Mouse (Mus musculus): ENCODE results near the gene Pin4.
"Not testable (repeated sequence)": the region's sequence is repeated elsewhere in the genome, so short reads cannot be mapped to it uniquely, and the experiment has no call there.

The Pin4 gene

GRCm38 (mm10) chrX:102119042-102119864, at the start of gene Pin4:
Gene Pin4, plus strand, starts transcription at chrX:102119447.
- DNase-seq: peak; percentile 91 to 95

DNA sequence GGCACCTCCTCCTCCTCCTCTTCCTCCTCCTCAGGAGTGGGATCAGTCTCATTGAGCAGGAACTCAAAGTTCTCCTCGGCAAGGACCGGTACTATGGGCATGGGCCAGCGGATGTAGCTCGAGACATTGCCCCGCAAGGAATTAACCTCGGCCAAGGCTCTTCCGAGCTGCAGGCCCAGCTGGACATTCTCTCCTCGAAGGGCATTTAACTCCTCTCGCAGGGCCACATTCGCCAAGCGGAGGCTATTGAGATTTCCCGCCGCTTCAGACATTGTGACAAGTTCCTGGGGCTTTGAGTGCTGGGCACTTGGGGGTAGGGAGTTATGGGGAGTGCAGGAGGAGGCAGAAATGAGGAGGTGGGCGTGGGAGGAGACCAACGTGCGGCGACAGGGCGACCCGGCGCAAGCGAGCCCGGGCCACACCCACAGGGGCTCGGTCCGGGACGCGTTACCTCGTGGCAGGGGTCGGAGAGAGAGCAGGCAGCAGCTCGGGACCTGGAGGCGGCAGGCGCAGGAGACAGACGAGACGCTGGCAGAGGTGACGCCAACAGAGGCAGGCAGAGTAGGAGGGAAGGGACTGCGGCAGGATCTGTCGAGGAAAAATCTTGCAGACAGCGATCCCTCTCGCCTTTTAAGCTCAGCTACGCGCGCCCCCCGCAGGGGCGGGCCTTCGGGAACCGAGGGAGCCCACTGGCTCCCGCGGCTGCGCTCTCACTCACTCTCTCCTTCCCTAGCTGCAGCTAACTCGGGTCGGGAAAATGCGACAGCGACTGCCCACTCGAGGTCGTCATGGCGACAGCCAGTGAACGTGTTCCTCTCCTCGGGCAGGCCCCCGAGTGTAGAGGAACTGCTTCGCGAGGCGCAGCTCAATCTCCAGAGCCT, 48.4 kb upstream of the Pin4 start, which contains the start of gene Rtl5:
TSS of gene Rtl5 (minus strand) at position 714 of the 881 bp plus-strand sequence.
- DNase-seq: peak; percentile 51 to 63

GRCm38 (mm10) chrX:102071517-102071916, 47.7 kb upstream of the Pin4 start:
- DNase-seq: no peak

- DNase-seq: no peak
Observed at GRCm38 (mm10) chrX:102073605-102074325, 45.5 kb upstream of the Pin4 start.

DNA sequence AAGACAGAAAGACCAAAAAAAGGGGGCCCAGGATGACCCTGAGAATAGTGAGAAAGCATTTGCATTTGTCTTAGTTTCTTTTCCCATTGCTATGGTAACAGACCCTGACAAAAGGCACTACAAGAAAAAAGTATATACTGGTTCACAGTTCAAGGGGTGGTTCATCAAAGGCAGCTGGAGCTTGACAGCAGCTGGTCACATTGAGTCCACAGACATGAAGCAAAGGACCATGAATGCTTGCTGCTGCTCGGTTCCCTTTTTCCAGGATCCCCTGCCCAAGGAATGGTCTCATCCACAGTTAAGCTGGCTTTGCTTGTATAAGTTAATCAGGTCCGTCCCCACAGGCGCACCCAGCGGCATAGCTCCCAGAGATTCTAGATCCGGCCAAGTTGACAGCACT, 44.8 kb upstream of the Pin4 start:
- DNase-seq: no peak

DNA sequence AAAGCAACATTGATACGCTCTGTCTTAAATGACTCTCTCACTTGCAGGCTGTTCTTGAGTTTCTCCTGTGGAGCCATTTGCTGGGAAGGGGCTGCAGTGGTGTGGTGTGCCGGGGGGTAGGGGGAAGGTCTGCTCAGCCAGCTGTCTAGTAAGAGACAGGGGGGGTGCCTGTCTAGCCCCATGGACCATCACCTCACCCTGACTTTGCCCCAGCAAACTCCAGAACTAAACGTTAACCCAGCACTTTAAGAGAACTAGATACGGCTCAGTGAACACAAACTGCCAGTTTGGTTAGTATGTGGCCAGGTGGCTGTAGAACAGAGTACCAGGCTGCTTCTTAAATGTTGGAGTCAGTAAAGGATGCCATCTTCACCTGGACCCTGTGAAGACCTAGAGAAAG, 44.1 kb upstream of the Pin4 start:
- no peak for DNase-seq

DNA sequence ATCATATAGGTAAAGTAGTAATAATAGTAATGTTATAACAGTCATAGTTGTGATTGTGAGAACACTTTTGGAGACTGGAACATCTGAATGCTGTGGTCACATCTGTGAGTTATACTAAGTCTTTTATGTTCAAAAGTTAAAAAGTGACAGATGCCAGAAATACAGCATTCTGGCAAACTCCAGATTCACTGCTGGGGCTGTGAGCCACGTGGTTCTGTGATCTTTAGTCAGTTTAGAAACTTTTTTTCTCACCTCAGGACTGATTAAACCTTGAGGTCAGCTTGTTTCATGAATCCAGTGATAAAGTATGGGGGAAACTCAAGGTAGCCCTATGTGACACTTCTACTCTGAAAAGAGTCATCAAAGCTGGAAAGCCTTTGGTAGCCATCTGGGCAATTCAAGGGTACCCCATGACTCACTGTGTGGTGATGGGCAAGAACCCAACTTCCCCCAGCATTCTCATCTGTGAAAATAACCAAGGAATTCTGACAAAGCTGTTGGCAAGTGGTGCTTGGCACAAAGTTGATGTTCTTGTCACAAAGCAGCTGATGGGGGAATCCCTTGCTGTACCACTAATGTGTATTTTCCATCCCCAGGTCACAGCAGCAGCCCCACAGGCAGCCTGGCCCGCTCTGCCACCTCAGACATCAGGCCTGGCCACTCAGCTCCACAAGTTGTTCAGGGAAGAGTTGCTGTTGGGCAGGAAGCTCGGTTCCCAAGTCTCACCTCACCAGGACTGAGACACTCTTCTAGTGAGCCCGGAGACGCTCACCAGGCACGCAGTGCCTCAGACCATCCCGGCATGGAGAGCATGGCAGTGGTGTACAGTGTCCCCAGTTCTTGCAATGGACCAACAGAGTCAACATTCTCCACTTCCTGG, 42.1 kb upstream of the Pin4 start:
- DNase-seq: peak; percentile 32 to 56

- peak in 1 of 2 experiments; percentile 39 for DNase-seq
Observed at GRCm38 (mm10) chrX:102081076-102081475, 38.2 kb upstream of the Pin4 start.

DNA sequence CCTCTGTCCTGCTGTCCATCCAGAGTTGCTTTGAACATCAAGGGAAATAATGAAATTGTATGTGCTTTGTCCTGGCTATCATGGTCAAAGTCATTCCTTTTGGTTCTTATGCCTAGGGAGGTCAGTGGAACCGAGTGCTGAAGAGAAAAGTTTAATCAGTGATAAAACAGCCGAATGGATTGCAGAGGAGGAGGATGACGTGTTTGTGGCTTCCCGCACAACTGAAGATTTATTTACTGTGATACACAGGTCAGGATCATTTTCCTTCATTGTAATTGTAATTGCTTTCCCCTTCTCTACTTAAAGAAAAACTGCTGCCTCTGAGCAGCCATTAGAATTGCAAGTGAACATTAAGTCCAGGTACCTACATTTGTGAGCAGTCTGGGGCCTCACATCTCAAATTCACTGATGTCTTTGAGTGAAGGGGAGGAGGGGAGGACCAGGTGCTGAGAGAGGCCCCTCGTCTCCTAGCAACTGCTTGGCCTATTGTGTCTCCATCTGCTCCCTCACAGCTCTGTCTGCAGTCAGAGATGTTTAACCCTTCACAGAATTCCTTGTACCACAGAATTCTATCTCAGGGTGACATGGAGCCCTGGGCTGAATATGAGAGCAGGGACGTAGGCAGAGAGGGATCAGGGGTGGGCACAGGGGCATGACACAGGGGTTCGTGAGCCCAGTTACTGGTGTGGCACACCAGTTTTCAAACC, 37.5 kb upstream of the Pin4 start:
- peak; percentile 58 to 73 for DNase-seq

GRCm38 (mm10) chrX:102082340-102082739, 36.9 kb upstream of the Pin4 start:
- peak; percentile 37 to 43 for DNase-seq

DNA sequence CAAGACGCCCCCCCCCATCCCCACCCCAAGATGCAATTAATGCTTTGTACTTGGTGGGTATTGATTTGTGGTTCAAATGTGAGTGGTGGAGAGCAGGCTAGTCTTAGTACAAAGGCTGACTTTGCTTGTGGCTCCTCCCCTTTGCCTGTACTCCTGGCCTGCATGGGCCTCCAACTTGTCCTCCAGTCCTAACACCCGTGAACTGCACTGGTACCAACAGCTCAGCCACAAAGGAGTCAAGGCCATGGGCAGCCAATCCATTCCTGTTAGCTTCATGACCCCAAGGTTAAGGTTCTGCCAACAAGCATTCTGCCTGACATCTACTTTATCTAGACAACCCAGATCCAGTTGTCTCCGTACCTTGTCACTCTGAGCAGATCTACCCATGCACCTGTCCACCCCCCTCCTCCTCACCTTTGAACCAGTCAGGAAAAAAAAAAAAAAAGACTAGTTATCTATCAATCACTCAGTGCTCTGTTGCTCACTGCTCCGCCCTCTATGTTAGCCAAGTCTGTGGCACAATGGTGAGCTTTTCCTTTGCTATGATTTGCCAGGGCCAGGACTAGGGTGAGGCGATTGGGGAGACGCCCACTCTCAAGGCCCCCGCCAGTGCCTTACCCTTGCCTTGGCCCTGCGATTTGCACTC, 33.3 kb upstream of the Pin4 start:
- no peak for DNase-seq

- no peak for DNase-seq
Observed at GRCm38 (mm10) chrX:102090605-102091004, 28.6 kb upstream of the Pin4 start.

GRCm38 (mm10) chrX:102094381-102094904, 24.8 kb upstream of the Pin4 start:
- no peak for DNase-seq

- DNase-seq: peak in 1 of 2 experiments; percentile 26
Observed at GRCm38 (mm10) chrX:102101886-102102285, 17.4 kb upstream of the Pin4 start.

- not testable (repeated sequence) for DNase-seq
Observed at GRCm38 (mm10) chrX:102103830-102104229, 15.4 kb upstream of the Pin4 start.

GRCm38 (mm10) chrX:102109349-102109748, 9.9 kb upstream of the Pin4 start:
- not testable (repeated sequence) for DNase-seq

- DNase-seq: no peak
Observed at GRCm38 (mm10) chrX:102115676-102116075, 3.6 kb upstream of the Pin4 start.

DNA sequence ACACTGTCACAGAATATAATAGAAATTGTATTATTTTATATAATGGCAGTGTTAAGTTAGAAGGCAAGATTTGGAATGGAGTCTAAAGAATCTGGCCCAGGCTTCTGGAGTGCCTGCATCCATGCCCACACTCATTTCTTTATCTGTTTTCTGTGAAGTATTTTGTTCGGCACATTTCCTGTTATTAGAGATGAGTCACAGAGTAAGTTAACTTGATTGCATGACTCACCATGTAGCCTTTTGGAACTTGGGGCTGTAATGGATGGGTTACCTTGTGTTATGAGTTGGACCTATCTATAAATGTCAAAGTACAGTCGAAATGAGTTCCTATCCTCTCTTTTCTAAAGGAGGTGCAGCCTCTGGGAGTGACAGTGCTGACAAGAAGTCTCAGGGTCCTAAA, 2.1 kb downstream of the Pin4 start:
- no peak for DNase-seq

- DNase-seq: no peak
Observed at GRCm38 (mm10) chrX:102141157-102141556, 21.9 kb downstream of the Pin4 start.
